Mouse (Mus musculus) heart, postnatal 10 days (tissue): ENCODE measurements around the gene Cldnd2. TPM values are rescaled to one million over a fixed set of nuclear protein-coding genes. Genes with fewer than 3 reads are reported as not detected.

ENCODE experiments used
- DNase-seq, 2 experiments: peaks; one replicate each; pipeline ENCODE4 v3.0.0; 2021
- intact Hi-C: fragments of 180-260 bp; cut with DNase I; formaldehyde crosslinking; loops from one replicate; pipeline ENCODE4 v1.15.1; 2025
- total RNA-seq, 2 experiments: library from RNA; stranded (reverse); gene quantifications; 2 replicates each; pipeline ENCODE4 v1.2.3; 2021

Gene Cldnd2
- total RNA-seq, 2 experiments from 2014 or later: not detected

- intact Hi-C loops: loop anchor here (2.0 to 10.0 kb wide), 3 partner anchors 23 to 801 kb away; partner anchors contain the start of genes 1700028J19Rik, 2410002F23Rik and Zfp715
- DNase-seq: peak; percentile 89 to 90
Observed at GRCm38 (mm10) chr7:43443126-43443916, 2.7 kb downstream of the Cldnd2 start.

GRCm38 (mm10) chr7:43443917-43444293, 3.3 kb downstream of the Cldnd2 start, which contains the start of the genes Etfb and Gm45233:
Etfb (plus strand) TSS chr7:43444083.
Gm45233 (plus strand) TSS chr7:43444128.
- intact Hi-C loops: loop anchor here (2.0 to 10.0 kb wide), 3 partner anchors 23 to 801 kb away; partner anchors contain the start of genes 1700028J19Rik, 2410002F23Rik and Zfp715
- peak; percentile 96 to 98 for DNase-seq

- DNase-seq: peak in 1 of 2 experiments; percentile 17
- intact Hi-C loops: loop anchor here (10.0 kb wide), 1 partner anchor 797 kb away; the partner anchor contains the start of genes 1700028J19Rik and 2410002F23Rik
Observed at GRCm38 (mm10) chr7:43447801-43448200, 7.2 kb downstream of the Cldnd2 start.

GRCm38 (mm10) chr7:43448246-43448645, 7.7 kb downstream of the Cldnd2 start:
- peak; percentile 51 to 64 for DNase-seq
- intact Hi-C loops: loop anchor here (10.0 kb wide), 1 partner anchor 797 kb away; the partner anchor contains the start of genes 1700028J19Rik and 2410002F23Rik

- DNase-seq: no peak
- intact Hi-C loops: loop anchor here (10.0 kb wide), 1 partner anchor 795 kb away; the partner anchor contains the start of genes 1700028J19Rik and 2410002F23Rik
Observed at GRCm38 (mm10) chr7:43449811-43450210, 9.2 kb downstream of the Cldnd2 start.

- intact Hi-C loops: no loop called here
- DNase-seq: no peak
Observed at GRCm38 (mm10) chr7:43451726-43452125, 11.1 kb downstream of the Cldnd2 start.

- DNase-seq: peak in 1 of 2 experiments; percentile 44
- intact Hi-C loops: no loop called here
Observed at GRCm38 (mm10) chr7:43452609-43453008, 12.0 kb downstream of the Cldnd2 start.

- no peak for DNase-seq
- intact Hi-C loops: no loop called here
Observed at GRCm38 (mm10) chr7:43453599-43454355, 13.2 kb downstream of the Cldnd2 start.

GRCm38 (mm10) chr7:43454371-43454770, 13.8 kb downstream of the Cldnd2 start:
- DNase-seq: no peak
- intact Hi-C loops: no loop called here

GRCm38 (mm10) chr7:43462851-43463250, 22.3 kb downstream of the Cldnd2 start, which contains the start of gene Vsig10l:
Vsig10l (plus strand) TSS chr7:43463151.
- intact Hi-C loops: loop anchor here (5.0 kb wide), 1 partner anchor 119 kb away; no protein-coding TSS in a partner anchor
- no peak for DNase-seq

GRCm38 (mm10) chr7:43463976-43464375, 23.4 kb downstream of the Cldnd2 start:
- DNase-seq: no peak
- intact Hi-C loops: loop anchor here (5.0 kb wide), 1 partner anchor 118 kb away; no protein-coding TSS in a partner anchor

GRCm38 (mm10) chr7:43464864-43465343, 24.3 kb downstream of the Cldnd2 start:
- DNase-seq: no peak
- intact Hi-C loops: loop anchor here (5.0 kb wide), 3 partner anchors 97 to 207 kb away; partner anchors contain the start of genes Ctu1 and Zfp658

- intact Hi-C loops: loop anchor here (1.0 to 5.0 kb wide), 4 partner anchors 23 to 207 kb away; partner anchors contain the start of genes Ctu1 and Zfp658
- DNase-seq: peak; percentile 92 to 94
Observed at GRCm38 (mm10) chr7:43465344-43466098, 24.9 kb downstream of the Cldnd2 start.

GRCm38 (mm10) chr7:43466099-43466694, 25.6 kb downstream of the Cldnd2 start:
- intact Hi-C loops: loop anchor here (1.0 to 5.0 kb wide), 4 partner anchors 23 to 206 kb away; partner anchors contain the start of genes Ctu1 and Zfp658
- peak; percentile 88 to 93 for DNase-seq

GRCm38 (mm10) chr7:43470373-43470772, 29.8 kb downstream of the Cldnd2 start:
- intact Hi-C loops: no loop called here
- peak in 1 of 2 experiments; percentile 46 for DNase-seq

GRCm38 (mm10) chr7:43475706-43476105, 35.1 kb downstream of the Cldnd2 start:
- DNase-seq: no peak
- intact Hi-C loops: no loop called here

- no peak for DNase-seq
- intact Hi-C loops: no loop called here
Observed at GRCm38 (mm10) chr7:43476376-43476775, 35.8 kb downstream of the Cldnd2 start.

- intact Hi-C loops: no loop called here
- DNase-seq: no peak
Observed at GRCm38 (mm10) chr7:43481191-43481590, 40.6 kb downstream of the Cldnd2 start.

- peak; percentile 17 to 43 for DNase-seq
- intact Hi-C loops: no loop called here
Observed at GRCm38 (mm10) chr7:43482090-43482716, 41.6 kb downstream of the Cldnd2 start.
